Mouse (Mus musculus) midbrain, embryonic 15.5 days (tissue): Measurements from ENCODE around the gene Cnnm1. TPM values are rescaled to one million over a fixed set of nuclear protein-coding genes. Genes with fewer than 3 reads are reported as not detected.

Source experiments
- ATAC-seq: fragments of 200-750 bp; cut with Nextera tagmentation; replicated peaks from 2 replicates; pipeline ENCODE4 v1.8.0; 2017; ENCODE audit warnings: moderate TSS enrichment
- H3K27ac ChIP-seq: fragments of 300-500 bp; sonication (generic); 2 replicates; pipeline ENCODE4 v1.5.1; 2015; ENCODE audit warnings: mild to moderate bottlenecking, inconsistent platforms
- H3K27me3 ChIP-seq: fragments of 300-500 bp; sonication (generic); replicated peaks from 2 replicates; pipeline ENCODE4 v1.6.1; 2015; ENCODE audit warnings: inconsistent platforms
- H3K36me3 ChIP-seq: fragments of 300-500 bp; sonication (generic); replicated peaks from 2 replicates; pipeline ENCODE4 v1.6.1; 2015; ENCODE audit warnings: inconsistent platforms
- H3K4me1 ChIP-seq: fragments of 300-500 bp; sonication (generic); 2 replicates; pipeline ENCODE4 v1.6.1; 2015; ENCODE audit warnings: inconsistent platforms
- H3K4me2 ChIP-seq: fragments of 300-500 bp; sonication (generic); 2 replicates; pipeline ENCODE4 v1.6.1; 2015; ENCODE audit warnings: inconsistent platforms, mild to moderate bottlenecking, moderate library complexity
- H3K4me3 ChIP-seq: fragments of 300-500 bp; sonication (generic); 2 replicates; pipeline ENCODE4 v1.5.1; 2015; ENCODE audit warnings: mild to moderate bottlenecking, inconsistent platforms
- H3K9ac ChIP-seq: fragments of 300-500 bp; sonication (generic); 2 replicates; pipeline ENCODE4 v1.6.1; 2015; ENCODE audit warnings: mild to moderate bottlenecking, inconsistent platforms
- H3K9me3 ChIP-seq: fragments of 300-500 bp; sonication (generic); 2 replicates; pipeline ENCODE4 v1.6.1; 2016; ENCODE audit warnings: inconsistent platforms
- WGBS: fragments of 180-500 bp; shearing (Covaris S2); methylation state at CpG from one replicate; pipeline ENCODE4 v1.1.7; 2015; ENCODE audit warnings: mixed read lengths; 5-methylcytosine and 5-hydroxymethylcytosine counted together
- polyA plus RNA-seq: library from polyadenylated mRNA; unstranded; fragments of >200 nt; fragmentation: Nextera tagmentation; extraction: Ambion mirVana; gene quantifications from 2 replicates; pipeline ENCODE4 v1.2.1, GENCODE M21; 2015

Cnnm1 gene
- polyA plus RNA-seq, 1 experiment from 2014 or later, result 3.3 TPM

GRCm38 (mm10) chr19:43517320-43517719, 77.1 kb downstream of the Cnnm1 start:
- no peak for ATAC-seq
- no peak overlapping the region for H3K27ac ChIP-seq
- 62% methylated on average over 6 of the region's 6 CpGs for WGBS
- no peak overlapping the region for H3K9ac ChIP-seq
- no peak overlapping the region for H3K4me3 ChIP-seq
- H3K4me1 ChIP-seq, result peaks cover 24% of the 10 kb centered on the region
- no peaks in the 10 kb centered on the region for H3K27me3 ChIP-seq
- peaks cover 9% of the 10 kb centered on the region; the same call in 1 of the 2 replicates for H3K36me3 ChIP-seq
- no peak overlapping the region for H3K4me2 ChIP-seq
- H3K9me3 ChIP-seq, result no peaks in the 10 kb centered on the region

- ATAC-seq, result no peak
- H3K4me3 ChIP-seq, result no peak overlapping the region
- H3K27ac ChIP-seq, result no peak overlapping the region
- peaks cover 9% of the 10 kb centered on the region; the same call in 1 of the 2 replicates for H3K36me3 ChIP-seq
- no peak overlapping the region for H3K9ac ChIP-seq
- H3K4me2 ChIP-seq, result no peak overlapping the region
- peaks cover 29% of the 10 kb centered on the region for H3K4me1 ChIP-seq
- no peaks in the 10 kb centered on the region for H3K27me3 ChIP-seq
- WGBS, result 70% methylated on average over 7 of the region's 7 CpGs
- H3K9me3 ChIP-seq, result no peaks in the 10 kb centered on the region
Measured at GRCm38 (mm10) chr19:43517808-43518207, 77.6 kb downstream of the Cnnm1 start.

- H3K36me3 ChIP-seq, result peaks cover 9% of the 10 kb centered on the region; the same call in 1 of the 2 replicates
- H3K27ac ChIP-seq, result no peak overlapping the region
- H3K4me2 ChIP-seq, result no peak overlapping the region
- H3K27me3 ChIP-seq, result no peaks in the 10 kb centered on the region
- H3K4me1 ChIP-seq, result peaks cover 34% of the 10 kb centered on the region
- no peaks in the 10 kb centered on the region for H3K9me3 ChIP-seq
- no peak for ATAC-seq
- 85% methylated on average over 7 of the region's 7 CpGs for WGBS
- H3K9ac ChIP-seq, result no peak overlapping the region
- no peak overlapping the region for H3K4me3 ChIP-seq
Measured at GRCm38 (mm10) chr19:43518261-43518660, 78.0 kb downstream of the Cnnm1 start.

- H3K36me3 ChIP-seq, result peaks cover 5% of the 10 kb centered on the region; the same call in 1 of the 2 replicates
- H3K27me3 ChIP-seq, result no peaks in the 10 kb centered on the region
- H3K27ac ChIP-seq, result no peak overlapping the region
- peaks cover 42% of the 10 kb centered on the region for H3K4me1 ChIP-seq
- WGBS, result 83% methylated on average over 10 of the region's 10 CpGs
- H3K9me3 ChIP-seq, result no peaks in the 10 kb centered on the region
- no peak overlapping the region for H3K4me2 ChIP-seq
- H3K9ac ChIP-seq, result no peak overlapping the region
- ATAC-seq, result no peak
- H3K4me3 ChIP-seq, result no peak overlapping the region
Measured at GRCm38 (mm10) chr19:43519226-43519625, 79.0 kb downstream of the Cnnm1 start.

- Histone ChIP-seq H3K27ac (no peak overlapping the region), H3K4me1 (peaks cover 48% of the 10 kb centered on the region), H3K9ac (no peak overlapping the region), H3K9me3 (no peaks in the 10 kb centered on the region), H3K4me2 (no peak overlapping the region), H3K27me3 (no peaks in the 10 kb centered on the region), H3K36me3 (no peaks in the 10 kb centered on the region), H3K4me3 (no peak overlapping the region)
- WGBS, result 81% methylated on average over 9 of the region's 10 CpGs
- ATAC-seq, result no peak
Measured at GRCm38 (mm10) chr19:43520402-43520801, 80.2 kb downstream of the Cnnm1 start.

GRCm38 (mm10) chr19:43521362-43521761, 81.1 kb downstream of the Cnnm1 start:
- no peaks in the 10 kb centered on the region for H3K9me3 ChIP-seq
- no peak overlapping the region for H3K27ac ChIP-seq
- H3K9ac ChIP-seq, result no peak overlapping the region
- no peaks in the 10 kb centered on the region for H3K27me3 ChIP-seq
- H3K4me3 ChIP-seq, result no peak overlapping the region
- peak overlapping the region; percentile 23 for H3K4me2 ChIP-seq
- peaks cover 49% of the 10 kb centered on the region for H3K4me1 ChIP-seq
- no peak for ATAC-seq
- 33% methylated on average over 8 of the region's 8 CpGs for WGBS
- no peaks in the 10 kb centered on the region for H3K36me3 ChIP-seq

GRCm38 (mm10) chr19:43521996-43522395, 81.8 kb downstream of the Cnnm1 start:
- no peak for ATAC-seq
- Histone ChIP-seq H3K4me3 (no peak overlapping the region), H3K4me2 (peak overlapping the region; percentile 10; the same call in 1 of the 2 replicates), H3K27me3 (no peaks in the 10 kb centered on the region), H3K36me3 (no peaks in the 10 kb centered on the region), H3K27ac (no peak overlapping the region), H3K9me3 (no peaks in the 10 kb centered on the region), H3K4me1 (peaks cover 49% of the 10 kb centered on the region), H3K9ac (peak overlapping the region; percentile 0; the same call in 1 of the 2 replicates)
- WGBS, result 83% methylated on average over 9 of the region's 9 CpGs

- peak overlapping the region; percentile 87 for H3K4me2 ChIP-seq
- peak overlapping the region; percentile 65 for H3K9ac ChIP-seq
- H3K4me3 ChIP-seq, result peak overlapping the region; percentile 76
- no peak for ATAC-seq
- H3K36me3 ChIP-seq, result no peaks in the 10 kb centered on the region
- H3K9me3 ChIP-seq, result no peaks in the 10 kb centered on the region
- no peak overlapping the region for H3K27ac ChIP-seq
- WGBS, result 4% methylated on average over 12 of the region's 12 CpGs
- no peaks in the 10 kb centered on the region for H3K27me3 ChIP-seq
- peaks cover 45% of the 10 kb centered on the region for H3K4me1 ChIP-seq
Measured at GRCm38 (mm10) chr19:43523551-43523950, 83.3 kb downstream of the Cnnm1 start.

- Histone ChIP-seq H3K27ac (peak within 1 kb of the TSS; percentile 80), H3K36me3 (no peaks in the 10 kb centered on the region), H3K9ac (peak within 1 kb of the TSS; percentile 67), H3K4me3 (peak within 1 kb of the TSS; percentile 76), H3K9me3 (no peaks in the 10 kb centered on the region), H3K4me2 (peak within 1 kb of the TSS; percentile 87), H3K4me1 (peaks cover 45% of the 10 kb centered on the region), H3K27me3 (no peaks in the 10 kb centered on the region)
- ATAC-seq, result peak; percentile 100
- under 1% methylated on average over 58 of the region's 58 CpGs for WGBS
Measured at GRCm38 (mm10) chr19:43524187-43525103, 84.2 kb downstream of the Cnnm1 start, which contains the start of gene Got1. Gene Got1, minus strand, starts transcription at chr19:43524605.

GRCm38 (mm10) chr19:43525104-43525482, 84.9 kb downstream of the Cnnm1 start:
- H3K4me2 ChIP-seq, result peak overlapping the region; percentile 82
- no peak for ATAC-seq
- peak overlapping the region; percentile 76 for H3K4me3 ChIP-seq
- no peaks in the 10 kb centered on the region for H3K27me3 ChIP-seq
- H3K9ac ChIP-seq, result peak overlapping the region; percentile 67
- peak overlapping the region; percentile 80 for H3K27ac ChIP-seq
- peaks cover 49% of the 10 kb centered on the region for H3K4me1 ChIP-seq
- H3K36me3 ChIP-seq, result no peaks in the 10 kb centered on the region
- H3K9me3 ChIP-seq, result no peaks in the 10 kb centered on the region
- 22% methylated on average over 10 of the region's 10 CpGs for WGBS

GRCm38 (mm10) chr19:43525566-43525965, 85.3 kb downstream of the Cnnm1 start:
- H3K27me3 ChIP-seq, result no peaks in the 10 kb centered on the region
- peaks cover 49% of the 10 kb centered on the region for H3K4me1 ChIP-seq
- whole genome bisulfite sequencing, result 87% methylated on average over 7 of the region's 7 CpGs
- peak overlapping the region; percentile 67; the same call in 1 of the 2 replicates for H3K9ac ChIP-seq
- H3K27ac ChIP-seq, result no peak overlapping the region
- H3K9me3 ChIP-seq, result no peaks in the 10 kb centered on the region
- peak overlapping the region; percentile 82 for H3K4me2 ChIP-seq
- ATAC-seq, result no peak
- no peaks in the 10 kb centered on the region for H3K36me3 ChIP-seq
- no peak overlapping the region for H3K4me3 ChIP-seq

- no peak overlapping the region for H3K4me3 ChIP-seq
- H3K27ac ChIP-seq, result no peak overlapping the region
- no peaks in the 10 kb centered on the region for H3K9me3 ChIP-seq
- no peaks in the 10 kb centered on the region for H3K36me3 ChIP-seq
- H3K4me2 ChIP-seq, result no peak overlapping the region
- H3K4me1 ChIP-seq, result peaks cover 44% of the 10 kb centered on the region
- ATAC-seq, result no peak
- H3K27me3 ChIP-seq, result no peaks in the 10 kb centered on the region
- 91% methylated on average over 9 of the region's 9 CpGs for WGBS
- no peak overlapping the region for H3K9ac ChIP-seq
Measured at GRCm38 (mm10) chr19:43526025-43526424, 85.8 kb downstream of the Cnnm1 start.
